7 mouse cellular contexts compared by ENCODE assay signal in genomic region chr17:26424973-26425735, GRCm38 (mm10). TPM values are rescaled to one million over a fixed set of nuclear protein-coding genes. Genes with fewer than 3 reads are reported as not detected.
A peak's percentile ranks its signal among the peaks of the same experiment; 100 is the strongest.
DNase-seq lines count a peak whose midpoint lies in the region; ATAC-seq lines count a peak whose summit lies in the region.

No protein-coding gene starts in this region.

- H3K4me3 ChIP-seq in midbrain, embryonic 14.5 days (replicated peaks; ENCODE audit: low read depth, low read length), result no peak overlapping the region
- no peak overlapping the region for H3K4me3 ChIP-seq in midbrain, embryonic 13.5 days (replicated peaks)
- H3K4me3 ChIP-seq in forebrain, embryonic 15.5 days, result no peak overlapping the region
- peak overlapping the region; percentile 9; the same call in 1 of the 2 replicates for H3K4me3 ChIP-seq in heart, embryonic 13.5 days

- WGBS in midbrain, embryonic 14.5 days, result 64% methylated on average over 13 of the region's 13 CpGs
- 66% methylated on average over 13 of the region's 13 CpGs for WGBS in midbrain, embryonic 13.5 days
- WGBS in forebrain, embryonic 15.5 days, result 68% methylated on average over 13 of the region's 13 CpGs
- 33% methylated on average over 13 of the region's 13 CpGs for WGBS in heart, embryonic 13.5 days

- H3K9me3 ChIP-seq in midbrain, embryonic 14.5 days (ENCODE audit: control insufficient read depth, low read length), result no peaks in the 10 kb centered on the region
- no peaks in the 10 kb centered on the region for H3K9me3 ChIP-seq in midbrain, embryonic 13.5 days
- H3K9me3 ChIP-seq in forebrain, embryonic 15.5 days, result no peaks in the 10 kb centered on the region
- no peaks in the 10 kb centered on the region for H3K9me3 ChIP-seq in heart, embryonic 13.5 days

- H3K4me1 ChIP-seq in midbrain, embryonic 14.5 days (ENCODE audit: control insufficient read depth, insufficient read depth, low read length), result no peaks in the 10 kb centered on the region
- H3K4me1 ChIP-seq in midbrain, embryonic 13.5 days (replicated peaks), result peaks cover 9% of the 10 kb centered on the region
- peaks cover 15% of the 10 kb centered on the region for H3K4me1 ChIP-seq in forebrain, embryonic 15.5 days
- H3K4me1 ChIP-seq in heart, embryonic 13.5 days, result peaks cover 55% of the 10 kb centered on the region

- no peaks in the 10 kb centered on the region for H3K27me3 ChIP-seq in midbrain, embryonic 14.5 days (ENCODE audit: control insufficient read depth, insufficient read depth, low read length)
- H3K27me3 ChIP-seq in midbrain, embryonic 13.5 days, result no peaks in the 10 kb centered on the region
- no peaks in the 10 kb centered on the region for H3K27me3 ChIP-seq in forebrain, embryonic 15.5 days
- H3K27me3 ChIP-seq in heart, embryonic 13.5 days (replicated peaks), result no peaks in the 10 kb centered on the region; the same call in 1 of the 2 replicates

- no peak overlapping the region for H3K27ac ChIP-seq in midbrain, embryonic 14.5 days (replicated peaks; ENCODE audit: low read depth, low read length)
- no peak overlapping the region for H3K27ac ChIP-seq in midbrain, embryonic 13.5 days
- H3K27ac ChIP-seq in forebrain, embryonic 15.5 days (replicated peaks), result peak overlapping the region; percentile 66
- peak overlapping the region; percentile 93 for H3K27ac ChIP-seq in heart, embryonic 13.5 days (replicated peaks)

- no peak overlapping the region for H3K4me2 ChIP-seq in midbrain, embryonic 14.5 days (ENCODE audit: low read length)
- no peak overlapping the region for H3K4me2 ChIP-seq in midbrain, embryonic 13.5 days (replicated peaks)
- no peak overlapping the region for H3K4me2 ChIP-seq in forebrain, embryonic 15.5 days (replicated peaks)
- peak overlapping the region; percentile 53 for H3K4me2 ChIP-seq in heart, embryonic 13.5 days

- no peaks in the 10 kb centered on the region for H3K36me3 ChIP-seq in midbrain, embryonic 14.5 days (ENCODE audit: control insufficient read depth, insufficient read depth, low read length)
- H3K36me3 ChIP-seq in midbrain, embryonic 13.5 days, result no peaks in the 10 kb centered on the region
- H3K36me3 ChIP-seq in forebrain, embryonic 15.5 days, result no peaks in the 10 kb centered on the region
- H3K36me3 ChIP-seq in heart, embryonic 13.5 days, result peaks cover 2% of the 10 kb centered on the region; the same call in 1 of the 2 replicates

- no peak overlapping the region for H3K9ac ChIP-seq in midbrain, embryonic 14.5 days (replicated peaks; ENCODE audit: low read length)
- H3K9ac ChIP-seq in midbrain, embryonic 13.5 days (replicated peaks), result no peak overlapping the region
- H3K9ac ChIP-seq in forebrain, embryonic 15.5 days (replicated peaks), result no peak overlapping the region
- peak overlapping the region; percentile 71 for H3K9ac ChIP-seq in heart, embryonic 13.5 days

- DNase-seq in midbrain, embryonic 14.5 days, result peak; percentile 12
- DNase-seq in kidney, postnatal 36 days, result peak; percentile 92
- DNase-seq in right cerebral cortex, postnatal 4 days, result peak; percentile 62

- ATAC-seq in midbrain, embryonic 14.5 days (ENCODE audit: low FRiP score, low TSS enrichment), result no peak
- ATAC-seq in midbrain, embryonic 13.5 days, result no peak
- no peak for ATAC-seq in forebrain, embryonic 15.5 days (replicated peaks)
- ATAC-seq in heart, embryonic 13.5 days (ENCODE audit: extremely low read depth, insufficient number of reproducible peaks, low FRiP score, low TSS enrichment), result no peak; the same call in 1 of the 2 replicates
- ATAC-seq in activated CD4-positive, CD25-positive, alpha-beta regulatory T cell, adult 4 months, result no peak

RNA-seq across cellular contexts. Expression of gene Neurl1b, which starts 10.5 kb away (rescaled TPM):
- 1.6 and 3.6 TPM in 2 replicates for polyA plus RNA-seq in midbrain, embryonic 14.5 days (2014; fragmentation: Nextera tagmentation; extraction: Ambion mirVana)
- polyA plus RNA-seq in midbrain, embryonic 13.5 days (2015; fragmentation: Nextera tagmentation; extraction: Ambion mirVana), result 0.75 and 0.82 TPM in 2 replicates
- 2.7 and 2.9 TPM in 2 replicates for polyA plus RNA-seq in forebrain, embryonic 15.5 days (2015; fragmentation: Nextera tagmentation; extraction: Ambion mirVana)
- polyA plus RNA-seq in heart, embryonic 13.5 days (2015; fragmentation: Nextera tagmentation; extraction: Ambion mirVana), result 2.1 and 2.3 TPM in 2 replicates
- under 1 TPM; 0.33 to 0.57 TPM for polyA plus RNA-seq in activated CD4-positive, CD25-positive, alpha-beta regulatory T cell, adult 4 months (2017; shearing (Covaris generic))

Comparison
In these comparisons a context has a peak if more than half of its experiments do, and no peak if none do; other contexts are left out.
1. DNase-seq: peak in every context shown above with its lines; median percentile 92 in kidney, postnatal 36 days; 62 in right cerebral cortex, postnatal 4 days; 12 in midbrain, embryonic 14.5 days.
2. H3K27ac ChIP-seq: peak in forebrain, embryonic 15.5 days (single experiment) and heart, embryonic 13.5 days (single experiment); none in midbrain, embryonic 14.5 days (single experiment) and midbrain, embryonic 13.5 days (single experiment).